Mouse (Mus musculus) liver, embryonic 13.5 days (tissue): Measurements from ENCODE around the gene Cfap299. TPM values are rescaled to one million over a fixed set of nuclear protein-coding genes. Genes with fewer than 3 reads are reported as not detected.

Experiments
- ATAC-seq: fragments of 200-750 bp; cut with Nextera tagmentation; 2 replicates; pipeline ENCODE4 v1.8.0; 2017; ENCODE audit warnings: low read depth, mild to moderate bottlenecking, moderate number of reproducible peaks, moderate library complexity
- DNase-seq: peaks from one replicate; pipeline ENCODE4 v3.0.0; 2022
- H3K27ac ChIP-seq: fragments of 300-500 bp; sonication (generic); 2 replicates; pipeline ENCODE4 v1.5.1; 2015; ENCODE audit warnings: moderate library complexity, mild to moderate bottlenecking, inconsistent platforms
- H3K27me3 ChIP-seq: fragments of 300-500 bp; sonication (generic); 2 replicates; pipeline ENCODE4 v1.6.1; 2015; ENCODE audit warnings: mild to moderate bottlenecking, inconsistent platforms
- H3K36me3 ChIP-seq: fragments of 300-500 bp; sonication (generic); 2 replicates; pipeline ENCODE4 v1.6.1; 2015; ENCODE audit warnings: mild to moderate bottlenecking, inconsistent platforms
- H3K4me1 ChIP-seq: fragments of 300-500 bp; sonication (generic); replicated peaks from 2 replicates; pipeline ENCODE4 v1.6.1; 2015; ENCODE audit warnings: inconsistent platforms
- H3K4me2 ChIP-seq: fragments of 300-500 bp; sonication (generic); 2 replicates; pipeline ENCODE4 v1.6.1; 2015; ENCODE audit warnings: inconsistent platforms, mild to moderate bottlenecking, moderate library complexity
- H3K4me3 ChIP-seq: fragments of 300-500 bp; sonication (generic); replicated peaks from 2 replicates; pipeline ENCODE4 v1.5.1; 2015; ENCODE audit warnings: mild to moderate bottlenecking, inconsistent platforms
- H3K9ac ChIP-seq: fragments of 300-500 bp; sonication (generic); 2 replicates; pipeline ENCODE4 v1.6.1; 2015; ENCODE audit warnings: mild to moderate bottlenecking, inconsistent platforms
- H3K9me3 ChIP-seq: fragments of 300-500 bp; sonication (generic); replicated peaks from 2 replicates; pipeline ENCODE4 v1.6.1; 2016; ENCODE audit warnings: inconsistent platforms
- WGBS: fragments of 180-500 bp; shearing (Covaris S2); methylation state at CpG from one replicate; pipeline ENCODE4 v1.1.7; 2015; ENCODE audit not compliant: insufficient replicate concordance; 5-methylcytosine and 5-hydroxymethylcytosine counted together
- polyA plus RNA-seq: library from polyadenylated mRNA; unstranded; fragments of >200 nt; fragmentation: Nextera tagmentation; extraction: Ambion mirVana; gene quantifications from 2 replicates; pipeline ENCODE4 v1.2.1, GENCODE M21; 2015

Cfap299 gene
- polyA plus RNA-seq, 1 experiment from 2014 or later: 0.20 TPM

- H3K9ac ChIP-seq: no peak overlapping the region
- H3K4me1 ChIP-seq: no peaks in the 10 kb centered on the region
- H3K27me3 ChIP-seq: no peaks in the 10 kb centered on the region
- 68% methylated on average over 5 of the region's 5 CpGs for WGBS
- no peak overlapping the region for H3K27ac ChIP-seq
- ATAC-seq (no peak), DNase-seq (no peak)
- no peak overlapping the region for H3K4me3 ChIP-seq
- H3K4me2 ChIP-seq: no peak overlapping the region
- no peaks in the 10 kb centered on the region for H3K9me3 ChIP-seq
- no peaks in the 10 kb centered on the region for H3K36me3 ChIP-seq
These were observed 359.1 kb downstream of the Cfap299 start for GRCm38 (mm10) chr5:98688254-98688653.

GRCm38 (mm10) chr5:98692070-98692469 is 363.0 kb downstream of the Cfap299 start:
- no peak overlapping the region for H3K4me3 ChIP-seq
- no peak overlapping the region for H3K9ac ChIP-seq
- no peaks in the 10 kb centered on the region for H3K36me3 ChIP-seq
- no peaks in the 10 kb centered on the region for H3K9me3 ChIP-seq
- ATAC-seq: no peak
- H3K4me1 ChIP-seq: no peaks in the 10 kb centered on the region
- no peak for DNase-seq
- no peak overlapping the region for H3K27ac ChIP-seq
- 32% methylated on average over 5 of the region's 5 CpGs for WGBS
- H3K4me2 ChIP-seq: no peak overlapping the region
- H3K27me3 ChIP-seq: no peaks in the 10 kb centered on the region

GRCm38 (mm10) chr5:98696336-98696735 is 367.2 kb downstream of the Cfap299 start:
- ATAC-seq (no peak), DNase-seq (no peak)
- Histone ChIP-seq H3K9ac (no peak overlapping the region), H3K9me3 (no peaks in the 10 kb centered on the region), H3K27me3 (no peaks in the 10 kb centered on the region), H3K27ac (no peak overlapping the region), H3K36me3 (no peaks in the 10 kb centered on the region), H3K4me1 (no peaks in the 10 kb centered on the region), H3K4me3 (no peak overlapping the region), H3K4me2 (no peak overlapping the region)
- 69% methylated on average over 8 of the region's 8 CpGs for WGBS

GRCm38 (mm10) chr5:98703963-98704362 is 374.9 kb downstream of the Cfap299 start:
- Histone ChIP-seq H3K9ac (no peak overlapping the region), H3K4me1 (no peaks in the 10 kb centered on the region), H3K4me3 (no peak overlapping the region), H3K27me3 (no peaks in the 10 kb centered on the region), H3K36me3 (no peaks in the 10 kb centered on the region), H3K4me2 (no peak overlapping the region), H3K9me3 (no peaks in the 10 kb centered on the region; the same call in 1 of the 2 replicates), H3K27ac (no peak overlapping the region)
- no peak for DNase-seq
- 57% methylated on average over 5 of the region's 5 CpGs for WGBS
- no peak for ATAC-seq

GRCm38 (mm10) chr5:98706597-98706996 is 377.5 kb downstream of the Cfap299 start:
- no peaks in the 10 kb centered on the region; the same call in 1 of the 2 replicates for H3K9me3 ChIP-seq
- WGBS: 54% methylated on average over 4 of the region's 4 CpGs
- DNase-seq: no peak

GRCm38 (mm10) chr5:98715392-98715791 is 386.3 kb downstream of the Cfap299 start:
- Histone ChIP-seq H3K27me3 (no peaks in the 10 kb centered on the region), H3K9ac (no peak overlapping the region), H3K27ac (no peak overlapping the region), H3K4me2 (no peak overlapping the region), H3K36me3 (no peaks in the 10 kb centered on the region), H3K4me1 (no peaks in the 10 kb centered on the region), H3K4me3 (no peak overlapping the region), H3K9me3 (no peaks in the 10 kb centered on the region)
- DNase-seq (no peak), ATAC-seq (no peak)
- WGBS: 49% methylated on average over 2 of the region's 2 CpGs

More at GRCm38 (mm10) chr5:98706597-98706996, 377.5 kb downstream of the Cfap299 start:
- no peak for ATAC-seq
- H3K36me3 ChIP-seq: no peaks in the 10 kb centered on the region
- no peak overlapping the region for H3K4me3 ChIP-seq
- no peak overlapping the region for H3K27ac ChIP-seq
- no peak overlapping the region for H3K4me2 ChIP-seq
- H3K27me3 ChIP-seq: no peaks in the 10 kb centered on the region
- H3K9ac ChIP-seq: no peak overlapping the region
- no peaks in the 10 kb centered on the region for H3K4me1 ChIP-seq

- H3K4me2 ChIP-seq: no peak overlapping the region
- ATAC-seq (no peak), DNase-seq (no peak)
- no peaks in the 10 kb centered on the region for H3K36me3 ChIP-seq
- H3K9ac ChIP-seq: no peak overlapping the region
- no peak overlapping the region for H3K27ac ChIP-seq
- no peaks in the 10 kb centered on the region for H3K9me3 ChIP-seq
- WGBS: 66% methylated on average over 6 of the region's 6 CpGs
- no peak overlapping the region for H3K4me3 ChIP-seq
- no peaks in the 10 kb centered on the region for H3K27me3 ChIP-seq
- no peaks in the 10 kb centered on the region for H3K4me1 ChIP-seq
These were observed 403.3 kb downstream of the Cfap299 start for GRCm38 (mm10) chr5:98732157-98733009.

GRCm38 (mm10) chr5:98733010-98733399 is 403.9 kb downstream of the Cfap299 start:
- Histone ChIP-seq H3K36me3 (no peaks in the 10 kb centered on the region), H3K27ac (no peak overlapping the region), H3K4me3 (no peak overlapping the region), H3K9me3 (no peaks in the 10 kb centered on the region), H3K4me1 (no peaks in the 10 kb centered on the region), H3K9ac (no peak overlapping the region), H3K27me3 (no peaks in the 10 kb centered on the region), H3K4me2 (no peak overlapping the region)
- DNase-seq: no peak
- ATAC-seq: no peak
- 26% methylated on average over 2 of the region's 2 CpGs for WGBS

- 74% methylated on average over 15 of the region's 15 CpGs for WGBS
- DNase-seq (no peak), ATAC-seq (no peak)
- H3K36me3 ChIP-seq: no peaks in the 10 kb centered on the region
- H3K4me1 ChIP-seq: no peaks in the 10 kb centered on the region
- H3K4me2 ChIP-seq: no peak overlapping the region
- H3K4me3 ChIP-seq: no peak overlapping the region
- no peak overlapping the region for H3K27ac ChIP-seq
- no peaks in the 10 kb centered on the region for H3K27me3 ChIP-seq
- H3K9me3 ChIP-seq: no peaks in the 10 kb centered on the region
- no peak overlapping the region for H3K9ac ChIP-seq
These were observed 433.0 kb downstream of the Cfap299 start for GRCm38 (mm10) chr5:98761858-98762652.

GRCm38 (mm10) chr5:98778588-98778987 is 449.5 kb downstream of the Cfap299 start:
- no peak overlapping the region for H3K27ac ChIP-seq
- H3K4me3 ChIP-seq: no peak overlapping the region
- no peak overlapping the region for H3K9ac ChIP-seq
- H3K4me2 ChIP-seq: no peak overlapping the region
- H3K36me3 ChIP-seq: no peaks in the 10 kb centered on the region
- H3K4me1 ChIP-seq: no peaks in the 10 kb centered on the region
- no peak for ATAC-seq
- no peak for DNase-seq
- 61% methylated on average over 4 of the region's 4 CpGs for WGBS
- no peaks in the 10 kb centered on the region; the same call in 1 of the 2 replicates for H3K9me3 ChIP-seq
- no peaks in the 10 kb centered on the region for H3K27me3 ChIP-seq

- WGBS: 83% methylated on average over 7 of the region's 7 CpGs
- Histone ChIP-seq H3K4me3 (no peak overlapping the region), H3K9ac (no peak overlapping the region), H3K27me3 (no peaks in the 10 kb centered on the region), H3K36me3 (no peaks in the 10 kb centered on the region), H3K27ac (no peak overlapping the region), H3K4me1 (no peaks in the 10 kb centered on the region), H3K4me2 (no peak overlapping the region), H3K9me3 (no peaks in the 10 kb centered on the region; the same call in 1 of the 2 replicates)
- DNase-seq (no peak), ATAC-seq (no peak)
These were observed 453.0 kb downstream of the Cfap299 start for GRCm38 (mm10) chr5:98782066-98782465.
